Mouse (Mus musculus) lung, postnatal 0 days (tissue): ENCODE measurements around the gene Gm6763. TPM values are rescaled to one million over a fixed set of nuclear protein-coding genes. Genes with fewer than 3 reads are reported as not detected.

Experiments used
- polyA plus RNA-seq: library from polyadenylated mRNA; unstranded; fragments of >200 nt; fragmentation: Nextera tagmentation; extraction: Ambion mirVana; gene quantifications from 2 replicates; pipeline ENCODE4 v1.2.1, GENCODE M21; 2015

The Gm6763 gene
- polyA plus RNA-seq, 1 experiment from 2014 or later, result not detected

Other genes starting within 250 kb of the Gm6763 start
- gene Gm21293, start 8.5 kb upstream of the Gm6763 start, polyA plus RNA-seq, result not detected in 2 replicates
- not detected in 2 replicates for gene Gm8764, start 8.5 kb downstream of the Gm6763 start, polyA plus RNA-seq
- gene Gm21304, start 17.0 kb downstream of the Gm6763 start, polyA plus RNA-seq, result not detected in 2 replicates
- not detected in 2 replicates for gene Gm21312, start 25.5 kb downstream of the Gm6763 start, polyA plus RNA-seq
- gene Gm20765, start 34.0 kb downstream of the Gm6763 start, polyA plus RNA-seq, result not detected in 2 replicates
- gene Gm4340, start 42.5 kb downstream of the Gm6763 start, polyA plus RNA-seq, result not detected in 2 replicates